Mouse (Mus musculus) right cerebral cortex, postnatal 25 days (tissue): ENCODE measurements around the gene Camta1.
A peak's percentile ranks its signal among the peaks of the same experiment; 100 is the strongest.

Experiments used
- DNase-seq: peaks from one replicate; pipeline ENCODE4 v3.0.0; 2022

Gene Camta1

DNA sequence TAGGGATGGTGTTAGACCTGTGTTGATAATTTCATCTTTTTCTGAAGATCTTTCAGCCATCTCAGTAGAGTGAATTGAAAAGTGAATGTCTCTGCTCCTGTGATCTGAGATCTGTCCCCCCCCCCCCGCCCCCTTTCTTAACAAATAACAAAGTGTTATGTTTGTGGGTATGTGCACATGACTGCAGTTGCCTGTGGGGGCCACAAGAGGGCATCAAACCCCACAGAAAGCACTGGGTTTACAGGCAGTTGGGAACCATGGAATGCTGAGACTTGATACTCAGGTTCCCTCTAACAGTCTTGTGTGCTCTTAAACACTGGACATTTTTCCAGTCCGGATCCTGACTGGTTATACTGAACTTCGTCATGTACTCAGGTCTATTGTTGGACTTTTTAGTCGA, 350.6 kb downstream of the Camta1 start:
- no peak for DNase-seq

- no peak for DNase-seq
Measured at GRCm38 (mm10) chr4:151510417-151510816, 351.3 kb downstream of the Camta1 start.

GRCm38 (mm10) chr4:151506701-151507100, 355.0 kb downstream of the Camta1 start:
- no peak for DNase-seq

DNA sequence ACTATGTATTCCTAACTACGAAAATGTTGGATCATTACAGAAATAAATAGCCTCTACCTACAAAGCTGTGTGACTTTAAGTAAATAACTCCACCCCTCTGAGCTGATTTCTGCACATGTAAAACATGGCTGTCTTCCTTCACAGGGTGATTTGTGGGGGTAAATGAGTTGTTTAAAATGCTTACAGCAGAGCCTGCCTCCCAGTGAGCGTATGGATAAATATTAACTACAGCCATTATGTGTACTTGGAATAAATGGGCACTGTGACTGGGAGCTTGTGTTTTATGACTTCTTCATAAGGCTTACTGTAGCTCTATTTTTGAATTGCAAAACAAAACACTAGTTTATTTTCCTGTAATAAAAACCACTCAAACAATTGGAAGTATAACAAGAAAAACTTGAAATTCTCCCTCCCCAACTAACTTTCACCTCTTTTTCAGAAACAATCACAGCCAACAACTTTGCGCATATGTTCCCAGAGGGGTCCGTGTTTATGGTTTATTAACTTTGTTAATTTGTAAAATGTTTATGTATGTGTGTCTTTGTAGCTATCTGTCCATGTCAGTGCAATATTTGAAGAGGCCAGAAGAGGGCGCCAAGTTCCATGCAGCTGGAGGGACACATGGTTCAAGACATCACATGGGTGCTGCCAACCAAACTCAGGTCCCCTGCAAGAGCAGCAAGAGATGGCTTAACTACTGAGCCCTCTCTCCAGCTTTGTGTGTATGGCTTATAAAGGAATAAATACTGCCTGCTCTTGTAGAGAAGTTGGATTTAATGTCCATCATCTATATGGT, 363.0 kb downstream of the Camta1 start:
- no peak for DNase-seq

GRCm38 (mm10) chr4:151496581-151496980, 365.1 kb downstream of the Camta1 start:
- no peak for DNase-seq

GRCm38 (mm10) chr4:151495276-151495882, 366.3 kb downstream of the Camta1 start:
- DNase-seq: no peak

GRCm38 (mm10) chr4:151492786-151493185, 368.9 kb downstream of the Camta1 start:
- no peak for DNase-seq

- no peak for DNase-seq
Measured at GRCm38 (mm10) chr4:151483977-151484313, 377.7 kb downstream of the Camta1 start.

GRCm38 (mm10) chr4:151483299-151483976, 378.2 kb downstream of the Camta1 start:
- peak; percentile 70 for DNase-seq

DNA sequence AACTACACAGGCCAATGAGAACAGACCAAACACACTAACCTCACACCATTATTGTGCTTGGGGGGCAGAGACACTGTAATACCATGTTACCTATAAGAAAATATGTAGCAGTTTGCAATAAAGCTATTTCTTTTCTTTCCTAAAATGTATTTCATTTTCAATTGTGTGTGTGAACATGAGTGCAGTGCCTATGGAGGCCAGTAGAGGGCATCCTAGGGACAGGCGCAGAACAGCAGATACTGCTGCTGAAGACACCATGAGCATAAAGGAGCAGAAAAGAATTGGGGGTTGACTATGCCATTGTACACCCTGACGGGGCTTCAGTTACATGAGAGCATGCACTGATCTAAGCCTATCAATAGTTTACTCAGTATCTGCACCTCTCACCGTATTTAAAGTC, 380.7 kb downstream of the Camta1 start:
- DNase-seq: no peak

GRCm38 (mm10) chr4:151477950-151478349, 383.7 kb downstream of the Camta1 start:
- DNase-seq: no peak

DNA sequence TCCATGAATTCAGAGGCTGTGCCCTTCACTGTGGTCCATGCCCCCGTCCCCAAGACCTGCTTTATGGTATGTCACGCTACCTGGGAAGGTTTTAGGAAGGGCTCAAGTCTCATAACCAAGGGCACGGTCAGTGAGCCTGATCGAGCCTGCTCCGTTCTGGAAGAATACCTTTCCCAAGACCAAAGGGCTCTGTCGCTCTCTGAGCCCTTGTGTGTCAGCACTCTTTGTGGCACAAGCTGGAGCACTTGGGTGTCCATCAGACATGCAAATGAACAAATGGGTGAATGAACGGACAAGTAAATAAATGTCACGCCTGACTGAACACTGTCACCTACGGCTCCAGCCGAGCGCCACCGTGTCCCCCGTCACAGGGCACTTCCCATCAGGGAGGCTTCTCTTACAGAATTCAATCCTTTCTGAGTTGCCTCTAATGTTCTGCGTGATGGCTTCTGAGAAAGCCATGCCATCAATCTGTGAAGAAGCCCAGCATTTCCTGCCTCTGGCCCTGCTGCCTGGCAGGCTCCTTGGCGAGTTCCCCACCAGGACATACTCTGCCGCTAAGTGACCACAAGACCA, 386.7 kb downstream of the Camta1 start:
- DNase-seq: no peak

GRCm38 (mm10) chr4:151471886-151472285, 389.8 kb downstream of the Camta1 start:
- no peak for DNase-seq

- DNase-seq: no peak
Measured at GRCm38 (mm10) chr4:151468381-151468780, 393.3 kb downstream of the Camta1 start.

DNA sequence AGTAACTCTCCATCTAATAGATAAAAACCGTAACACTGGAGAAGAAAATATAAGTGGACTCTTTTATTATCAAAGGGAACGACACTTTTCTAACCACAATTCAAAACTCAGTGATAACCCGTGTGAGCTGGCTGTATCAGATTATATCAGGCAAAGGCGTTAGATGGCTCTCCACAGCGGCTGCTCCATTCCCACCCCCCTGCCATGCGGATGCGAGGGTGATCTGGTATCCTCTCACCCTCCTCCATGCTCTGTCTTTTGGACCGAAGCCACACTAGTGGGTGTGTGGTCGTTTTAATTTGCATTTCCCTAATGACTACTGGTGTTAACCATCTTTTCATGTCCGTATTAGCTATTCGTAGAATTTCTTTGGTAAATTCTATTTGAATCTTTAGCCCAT, 403.0 kb downstream of the Camta1 start:
- DNase-seq: no peak

DNA sequence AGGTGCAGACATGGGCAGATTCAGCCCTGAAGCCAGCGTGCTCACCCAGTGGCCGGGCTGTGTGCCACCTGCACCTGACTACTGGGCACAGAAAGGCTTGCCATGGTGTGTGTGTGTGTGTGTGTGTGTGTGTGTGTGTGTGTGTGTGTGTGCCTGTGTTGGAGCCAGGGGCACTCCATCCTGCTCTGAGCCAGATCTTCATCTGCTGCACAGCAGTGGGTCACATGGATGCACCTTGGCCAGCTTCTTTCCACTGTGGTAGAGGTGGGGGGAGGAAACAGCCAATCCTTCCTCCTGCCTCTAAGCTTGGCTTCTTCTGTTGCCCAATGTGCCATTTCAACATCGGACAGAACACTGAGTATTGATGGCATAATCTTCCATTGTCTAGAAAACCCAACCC, 407.1 kb downstream of the Camta1 start:
- DNase-seq: no peak

DNA sequence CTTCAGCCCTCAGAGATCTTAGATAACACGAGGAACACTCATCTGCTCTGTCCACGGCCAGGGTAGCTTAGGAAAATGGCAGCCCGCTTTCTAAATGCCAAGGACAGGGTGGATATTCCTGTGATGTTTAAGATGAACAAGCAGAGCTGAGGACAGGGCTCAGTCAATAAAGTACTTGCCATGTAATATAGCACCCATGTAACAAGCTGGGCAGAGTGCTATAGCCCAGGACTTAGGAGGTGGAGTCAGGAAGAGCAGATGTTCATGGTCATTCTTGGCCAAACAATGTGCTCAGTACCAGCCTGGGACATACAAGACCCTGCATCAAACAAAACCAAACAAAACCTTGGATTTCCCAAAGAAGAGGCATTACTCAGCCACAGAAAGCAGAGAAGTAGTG, 407.6 kb downstream of the Camta1 start:
- DNase-seq: no peak

DNA sequence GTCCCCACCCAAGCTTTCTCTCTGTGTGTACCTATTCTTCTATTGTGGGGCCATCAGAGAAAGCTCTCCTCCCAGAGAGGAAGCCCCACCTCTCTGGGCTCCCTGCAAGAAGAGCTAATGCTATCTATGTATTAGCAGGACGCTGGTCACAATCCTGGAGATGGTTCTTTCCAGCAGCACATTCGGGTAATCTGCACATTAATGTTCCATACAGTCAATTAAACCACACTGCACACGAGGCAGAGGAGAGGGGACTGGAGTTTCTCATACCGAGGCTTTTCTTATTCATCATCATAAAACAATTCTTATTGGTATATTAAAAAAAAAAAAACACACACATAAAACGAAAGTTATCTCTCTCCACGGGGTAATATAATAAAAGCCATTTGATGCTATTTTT, 409.8 kb downstream of the Camta1 start:
- no peak for DNase-seq

DNA sequence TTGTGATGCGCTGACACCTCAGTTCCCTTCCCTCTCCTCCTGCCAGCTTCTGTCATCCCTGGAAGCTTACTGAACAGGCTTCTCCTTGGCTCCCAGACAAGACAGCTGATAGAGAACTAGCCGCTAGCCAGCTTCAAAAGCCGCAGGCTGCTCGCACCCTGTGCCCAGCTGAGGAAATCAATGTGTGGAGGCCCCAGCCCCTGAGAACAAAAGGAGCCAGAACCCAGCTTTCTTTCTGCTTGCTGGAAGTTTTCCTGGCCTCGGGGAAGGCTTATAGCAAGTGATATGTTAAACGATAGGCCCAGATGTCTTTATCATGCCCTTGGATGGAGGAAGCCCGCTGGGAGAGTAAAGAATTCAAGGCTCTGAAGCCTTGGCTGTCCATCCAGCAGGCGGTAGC, 411.7 kb downstream of the Camta1 start:
- no peak for DNase-seq

GRCm38 (mm10) chr4:151448341-151448740, 413.3 kb downstream of the Camta1 start:
- DNase-seq: no peak

DNA sequence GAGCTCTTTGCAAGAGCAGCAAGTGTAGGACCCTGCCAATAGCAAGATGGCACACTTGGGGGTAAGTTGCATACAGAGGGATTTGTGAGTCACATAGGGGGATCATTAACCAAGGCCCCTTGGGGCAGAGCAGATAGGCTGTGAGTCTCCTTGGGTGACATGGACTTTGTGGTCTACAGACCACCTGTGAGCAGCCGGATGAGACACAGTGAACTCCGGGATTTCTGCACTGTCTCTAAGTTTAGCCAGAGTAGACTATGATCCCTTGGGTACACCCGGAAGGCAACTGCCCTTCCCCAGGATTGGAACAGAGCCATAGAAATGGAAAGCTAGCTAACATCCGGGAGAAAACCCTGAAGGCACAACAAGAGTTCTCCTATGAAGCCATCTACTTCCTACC, 417.0 kb downstream of the Camta1 start:
- DNase-seq: no peak

DNA sequence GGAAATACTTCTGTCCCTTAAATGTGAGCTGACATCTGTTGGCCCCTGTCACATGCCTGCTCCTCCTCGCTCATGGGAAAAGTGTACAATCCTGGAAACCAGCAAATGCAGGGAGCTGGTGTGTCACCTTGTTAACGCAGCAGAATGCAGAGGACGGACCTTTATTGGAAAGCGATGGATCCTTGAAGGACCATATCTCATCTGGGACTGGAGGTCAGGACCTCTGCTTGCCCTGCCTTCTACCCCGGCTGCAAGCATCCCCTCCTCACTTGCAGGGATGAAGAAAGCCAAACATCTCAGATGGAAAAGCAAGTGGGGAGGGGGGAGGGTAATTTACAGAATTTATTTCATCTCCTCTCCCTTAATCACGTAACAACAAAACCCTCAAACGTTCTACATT, 423.1 kb downstream of the Camta1 start:
- DNase-seq: no peak

GRCm38 (mm10) chr4:151437859-151438258, 423.8 kb downstream of the Camta1 start:
- DNase-seq: no peak

GRCm38 (mm10) chr4:151425133-151425532, 436.5 kb downstream of the Camta1 start:
- DNase-seq: no peak
